Mouse (Mus musculus) hindbrain, embryonic 10.5 days (tissue): ENCODE measurements at regions not wholly inside any gene's neighbourhood (a gene's known extent, or its start where the extent isn't known, plus 50 kb on each side); places are given as distances from the start of the nearest gene placed in this dataset.
"Not testable (repeated sequence)": the region's sequence is repeated elsewhere in the genome, so short reads cannot be mapped to it uniquely, and the experiment has no call there.

ENCODE experiments used
- DNase-seq: peaks from one replicate; pipeline ENCODE4 v3.0.0-alpha.2; 2017; ENCODE audit warnings: low spot score
- H3K27ac ChIP-seq: fragments of 300-500 bp; sonication (generic); 2 replicates; pipeline ENCODE4 v1.5.1; 2016; ENCODE audit warnings: mild to moderate bottlenecking, moderate library complexity
- H3K27me3 ChIP-seq: fragments of 300-500 bp; sonication (generic); 2 replicates; pipeline ENCODE4 v1.6.1; 2016; ENCODE audit warnings: mild to moderate bottlenecking; ENCODE audit not compliant: poor library complexity, insufficient read depth, severe bottlenecking
- H3K36me3 ChIP-seq: fragments of 300-500 bp; sonication (generic); 2 replicates; pipeline ENCODE4 v1.6.1; 2016; ENCODE audit warnings: mild to moderate bottlenecking, moderate library complexity
- H3K4me1 ChIP-seq: fragments of 300-500 bp; sonication (generic); replicated peaks from 2 replicates; pipeline ENCODE4 v1.6.1; 2016; ENCODE audit warnings: mild to moderate bottlenecking
- H3K4me3 ChIP-seq: fragments of 300-500 bp; sonication (generic); 2 replicates; pipeline ENCODE4 v1.5.1; 2016; ENCODE audit warnings: mild to moderate bottlenecking, moderate library complexity
- H3K9me3 ChIP-seq: fragments of 300-500 bp; sonication (generic); 2 replicates; pipeline ENCODE4 v1.6.1; 2016; ENCODE audit warnings: mild to moderate bottlenecking, moderate library complexity
- WGBS: fragments of 180-500 bp; shearing (Covaris S2); methylation state at CpG from one replicate; pipeline ENCODE4 v1.1.7; 2016; 5-methylcytosine and 5-hydroxymethylcytosine counted together

- Histone ChIP-seq H3K4me3 (no peak overlapping the region), H3K36me3 (no peaks in the 10 kb centered on the region), H3K9me3 (no peaks in the 10 kb centered on the region), H3K27ac (no peak overlapping the region), H3K27me3 (no peaks in the 10 kb centered on the region), H3K4me1 (peaks cover 39% of the 10 kb centered on the region)
- no peak for DNase-seq
These were observed 78.8 kb upstream of the Med13l start for GRCm38 (mm10) chr5:118481794-118482049.

- WGBS: 41% methylated on average over 7 of the region's 7 CpGs
- no peak for DNase-seq
- peaks cover 30% of the 10 kb centered on the region for H3K4me1 ChIP-seq
- H3K27me3 ChIP-seq: no peaks in the 10 kb centered on the region
- H3K9me3 ChIP-seq: no peaks in the 10 kb centered on the region
- H3K27ac ChIP-seq: no peak overlapping the region
- no peaks in the 10 kb centered on the region for H3K36me3 ChIP-seq
- no peak overlapping the region for H3K4me3 ChIP-seq
These were observed 77.9 kb upstream of the Med13l start for GRCm38 (mm10) chr5:118482598-118482997.

- 13% methylated on average over 7 of the region's 7 CpGs for WGBS
- Histone ChIP-seq H3K9me3 (no peaks in the 10 kb centered on the region), H3K4me3 (no peak overlapping the region), H3K4me1 (peaks cover 26% of the 10 kb centered on the region), H3K36me3 (no peaks in the 10 kb centered on the region), H3K27ac (no peak overlapping the region), H3K27me3 (no peaks in the 10 kb centered on the region)
- no peak for DNase-seq
These were observed 77.5 kb upstream of the Med13l start for GRCm38 (mm10) chr5:118483001-118483400.

- peak overlapping the region; percentile 73 for H3K27ac ChIP-seq
- no peak overlapping the region for H3K4me3 ChIP-seq
- no peaks in the 10 kb centered on the region for H3K9me3 ChIP-seq
- H3K27me3 ChIP-seq: no peaks in the 10 kb centered on the region
- DNase-seq: no peak
- peaks cover 25% of the 10 kb centered on the region for H3K4me1 ChIP-seq
- WGBS: 11% methylated on average over 8 of the region's 8 CpGs
- no peaks in the 10 kb centered on the region for H3K36me3 ChIP-seq
These were observed 76.9 kb upstream of the Med13l start for GRCm38 (mm10) chr5:118483532-118483931.

GRCm38 (mm10) chr5:118485191-118485590 lies 75.3 kb upstream of the Med13l start:
- Histone ChIP-seq H3K27me3 (no peaks in the 10 kb centered on the region), H3K27ac (no peak overlapping the region), H3K4me1 (peaks cover 25% of the 10 kb centered on the region), H3K36me3 (no peaks in the 10 kb centered on the region), H3K9me3 (no peaks in the 10 kb centered on the region), H3K4me3 (no peak overlapping the region)
- DNase-seq: no peak
- WGBS: 92% methylated on average over 8 of the region's 8 CpGs

GRCm38 (mm10) chr5:118492522-118492921 lies 68.0 kb upstream of the Med13l start:
- DNase-seq, H3K27me3 ChIP-seq, H3K4me3 ChIP-seq, H3K9me3 ChIP-seq, H3K36me3 ChIP-seq, H3K27ac ChIP-seq: not testable (repeated sequence)
- WGBS: 88% methylated on average over 2 of the region's 2 CpGs
- H3K4me1 ChIP-seq: peaks cover 23% of the 10 kb centered on the region

GRCm38 (mm10) chr5:118494649-118495477 lies 65.6 kb upstream of the Med13l start:
- Histone ChIP-seq H3K27ac (peak overlapping the region; percentile 40; the same call in 1 of the 2 replicates), H3K4me3 (no peak overlapping the region), H3K36me3 (no peaks in the 10 kb centered on the region), H3K4me1 (peaks cover 23% of the 10 kb centered on the region), H3K27me3 (no peaks in the 10 kb centered on the region), H3K9me3 (no peaks in the 10 kb centered on the region)
- no peak for DNase-seq
- WGBS: 67% methylated on average over 7 of the region's 7 CpGs

GRCm38 (mm10) chr5:118495478-118495760 lies 65.1 kb upstream of the Med13l start:
- no peaks in the 10 kb centered on the region for H3K36me3 ChIP-seq
- WGBS: 78% methylated on average over 2 of the region's 2 CpGs
- no peak for DNase-seq
- H3K4me1 ChIP-seq: peaks cover 23% of the 10 kb centered on the region
- no peak overlapping the region for H3K4me3 ChIP-seq
- no peaks in the 10 kb centered on the region for H3K9me3 ChIP-seq
- H3K27me3 ChIP-seq: no peaks in the 10 kb centered on the region
- H3K27ac ChIP-seq: peak overlapping the region; percentile 40; the same call in 1 of the 2 replicates

GRCm38 (mm10) chr5:118501624-118502023 lies 58.9 kb upstream of the Med13l start:
- Histone ChIP-seq H3K36me3 (no peaks in the 10 kb centered on the region), H3K27me3 (no peaks in the 10 kb centered on the region), H3K4me1 (peaks cover 20% of the 10 kb centered on the region), H3K27ac (no peak overlapping the region), H3K4me3 (no peak overlapping the region), H3K9me3 (no peaks in the 10 kb centered on the region)
- 67% methylated on average over 5 of the region's 5 CpGs for WGBS
- no peak for DNase-seq

- peaks cover 17% of the 10 kb centered on the region for H3K4me1 ChIP-seq
- H3K36me3 ChIP-seq: no peaks in the 10 kb centered on the region
- no peaks in the 10 kb centered on the region for H3K9me3 ChIP-seq
- no peak for DNase-seq
- no peaks in the 10 kb centered on the region for H3K27me3 ChIP-seq
- no peak overlapping the region for H3K4me3 ChIP-seq
- no peak overlapping the region for H3K27ac ChIP-seq
- WGBS: 86% methylated on average over 15 of the region's 15 CpGs
These were observed 57.5 kb upstream of the Med13l start for GRCm38 (mm10) chr5:118502991-118503390.

- H3K9me3 ChIP-seq: no peaks in the 10 kb centered on the region
- peaks cover 17% of the 10 kb centered on the region for H3K4me1 ChIP-seq
- no peak for DNase-seq
- H3K27ac ChIP-seq: no peak overlapping the region
- H3K36me3 ChIP-seq: no peaks in the 10 kb centered on the region
- 93% methylated on average over 10 of the region's 10 CpGs for whole genome bisulfite sequencing
- H3K4me3 ChIP-seq: no peak overlapping the region
- H3K27me3 ChIP-seq: no peaks in the 10 kb centered on the region
These were observed 56.3 kb upstream of the Med13l start for GRCm38 (mm10) chr5:118504170-118504569.

- 25% methylated on average over 7 of the region's 7 CpGs for WGBS
- no peak overlapping the region for H3K4me3 ChIP-seq
- peaks cover 17% of the 10 kb centered on the region for H3K4me1 ChIP-seq
- 0 out of 2 replicates have a peak, but pooled peaks cover 6% of the 10 kb centered on the region for H3K27me3 ChIP-seq
- no peaks in the 10 kb centered on the region for H3K36me3 ChIP-seq
- no peak for DNase-seq
- no peak overlapping the region for H3K27ac ChIP-seq
- no peaks in the 10 kb centered on the region for H3K9me3 ChIP-seq
These were observed 55.6 kb upstream of the Med13l start for GRCm38 (mm10) chr5:118504926-118505325.

- 67% methylated on average over 5 of the region's 5 CpGs for WGBS
- H3K27ac ChIP-seq: no peak overlapping the region
These were observed 50.6 kb upstream of the Med13l start for GRCm38 (mm10) chr5:118509871-118510270.

More at GRCm38 (mm10) chr5:118509871-118510270, 50.6 kb upstream of the Med13l start:
- Histone ChIP-seq H3K4me1 (peaks cover 36% of the 10 kb centered on the region), H3K27me3 (peaks cover 36% of the 10 kb centered on the region), H3K9me3 (no peaks in the 10 kb centered on the region), H3K4me3 (no peak overlapping the region), H3K36me3 (no peaks in the 10 kb centered on the region)
- DNase-seq: no peak
